Mouse (Mus musculus): ENCODE data around the gene H2-Aa. TPM values are rescaled to one million over a fixed set of nuclear protein-coding genes. Genes with fewer than 3 reads are reported as not detected.
"Not testable (repeated sequence)": the region's sequence is repeated elsewhere in the genome, so short reads cannot be mapped to it uniquely, and the experiment has no call there.

H2-Aa gene
- 1 to 10 TPM; 2.2 to 3.0 TPM for total RNA-seq (2021)

- peak; percentile 88 for DNase-seq
These were observed at the start of gene H2-Aa for GRCm38 (mm10) chr17:34287648-34288047. Gene H2-Aa, minus strand, starts transcription at chr17:34287823.

GRCm38 (mm10) chr17:34331200-34331599 lies 43.6 kb upstream of the H2-Aa start:
- no peak for DNase-seq

- DNase-seq = no peak
These were observed 42.2 kb upstream of the H2-Aa start for GRCm38 (mm10) chr17:34329807-34330206.

GRCm38 (mm10) chr17:34326373-34326772 lies 38.8 kb upstream of the H2-Aa start:
- no peak for DNase-seq

- no peak for DNase-seq
These were observed 37.8 kb upstream of the H2-Aa start, which contains the start of gene H2-Eb2 for GRCm38 (mm10) chr17:34325436-34325835. Gene H2-Eb2, plus strand, starts transcription at chr17:34325665.

GRCm38 (mm10) chr17:34317275-34317674 lies 29.7 kb upstream of the H2-Aa start:
- DNase-seq = no peak

- no peak for DNase-seq
These were observed 29.1 kb upstream of the H2-Aa start for GRCm38 (mm10) chr17:34316697-34317096.

GRCm38 (mm10) chr17:34315512-34315911 lies 27.9 kb upstream of the H2-Aa start:
- no peak for DNase-seq

GRCm38 (mm10) chr17:34314286-34314685 lies 26.7 kb upstream of the H2-Aa start:
- no peak for DNase-seq

GRCm38 (mm10) chr17:34313393-34313792 lies 25.8 kb upstream of the H2-Aa start:
- DNase-seq = peak; percentile 89

- DNase-seq = no peak
These were observed 24.6 kb upstream of the H2-Aa start for GRCm38 (mm10) chr17:34312185-34312584.

- DNase-seq = not testable (repeated sequence)
These were observed 22.9 kb upstream of the H2-Aa start for GRCm38 (mm10) chr17:34310526-34310925.

- DNase-seq = peak; percentile 79
These were observed 22.2 kb upstream of the H2-Aa start for GRCm38 (mm10) chr17:34309683-34310385.

- no peak for DNase-seq
These were observed 21.6 kb upstream of the H2-Aa start for GRCm38 (mm10) chr17:34309225-34309624.

GRCm38 (mm10) chr17:34308161-34308560 lies 20.5 kb upstream of the H2-Aa start:
- DNase-seq = no peak

GRCm38 (mm10) chr17:34307216-34307615 lies 19.6 kb upstream of the H2-Aa start:
- no peak for DNase-seq

- DNase-seq = no peak
These were observed 18.8 kb upstream of the H2-Aa start for GRCm38 (mm10) chr17:34306407-34306806.

- peak; percentile 89 for DNase-seq
These were observed 17.9 kb upstream of the H2-Aa start, which contains the start of gene H2-Eb1 for GRCm38 (mm10) chr17:34305380-34306030. Gene H2-Eb1, plus strand, starts transcription at chr17:34305867.

- DNase-seq = peak; percentile 77
These were observed 17.1 kb upstream of the H2-Aa start for GRCm38 (mm10) chr17:34304751-34305150.

GRCm38 (mm10) chr17:34303789-34304188 lies 16.2 kb upstream of the H2-Aa start:
- DNase-seq = no peak

GRCm38 (mm10) chr17:34301670-34302190 lies 14.1 kb upstream of the H2-Aa start:
- DNase-seq = no peak

- DNase-seq = no peak
These were observed 13.3 kb upstream of the H2-Aa start for GRCm38 (mm10) chr17:34300691-34301566.

GRCm38 (mm10) chr17:34300071-34300470 lies 12.4 kb upstream of the H2-Aa start:
- no peak for DNase-seq
